Mouse (Mus musculus) mouse trophoblast stem cell (cell line): Measurements from ENCODE around the gene Tm9sf3.

ENCODE experiments used
- in situ Hi-C, 2 experiments: fragments of 300-500 bp; cut with MseI, MboI; formaldehyde crosslinking; loops; 2 replicates in 1 of 2; 3 replicates in 1 of 2; pipeline ENCODE4 v1.15.1; 2025

Gene Tm9sf3

GRCm38 (mm10) chr19:41262712-41263629 lies 826 bp downstream of the Tm9sf3 start:
- in situ Hi-C loops = no loop called here

DNA sequence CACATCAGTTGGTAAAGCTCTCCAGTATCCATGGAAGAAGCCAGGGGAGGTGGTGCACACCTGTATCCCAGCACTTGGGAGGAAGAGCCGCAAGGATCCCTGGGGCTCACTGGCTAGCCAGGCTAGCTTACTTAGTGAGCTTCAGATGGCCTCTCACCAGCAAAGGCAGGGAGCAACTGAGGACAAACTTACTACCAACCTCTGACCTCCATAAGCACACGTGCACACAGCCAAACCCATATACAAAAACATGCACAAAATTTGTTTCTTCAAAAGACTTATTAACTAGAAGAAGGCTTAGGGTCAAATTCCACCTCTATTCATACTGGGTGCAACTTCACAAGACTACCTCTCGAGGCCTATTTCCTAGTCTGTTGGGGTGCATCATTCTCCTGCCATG lies 3.1 kb downstream of the Tm9sf3 start:
- in situ Hi-C loops = no loop called here

DNA sequence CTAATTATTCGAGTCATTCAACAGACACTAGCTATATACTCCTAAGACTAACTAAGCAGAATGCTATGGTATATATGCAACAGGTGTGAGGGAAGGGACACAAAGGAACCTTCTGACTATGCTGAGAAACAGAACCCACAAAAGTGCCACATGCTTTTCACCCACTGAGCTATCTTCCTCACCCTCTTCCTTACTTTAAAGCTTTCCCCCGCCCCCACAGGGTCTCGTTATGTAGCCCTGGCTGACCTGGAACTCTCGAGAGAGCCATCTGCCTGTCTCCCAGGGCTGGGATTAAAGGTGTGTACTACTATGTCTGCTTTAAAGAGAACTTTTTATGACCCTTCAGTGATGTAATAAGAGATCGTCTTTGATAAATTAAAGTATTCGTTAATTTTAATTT lies 4.5 kb downstream of the Tm9sf3 start:
- in situ Hi-C loops = no loop called here

GRCm38 (mm10) chr19:41258707-41259106 lies 5.1 kb downstream of the Tm9sf3 start:
- in situ Hi-C loops = no loop called here

GRCm38 (mm10) chr19:41254584-41254983 lies 9.2 kb downstream of the Tm9sf3 start:
- in situ Hi-C loops = no loop called here

DNA sequence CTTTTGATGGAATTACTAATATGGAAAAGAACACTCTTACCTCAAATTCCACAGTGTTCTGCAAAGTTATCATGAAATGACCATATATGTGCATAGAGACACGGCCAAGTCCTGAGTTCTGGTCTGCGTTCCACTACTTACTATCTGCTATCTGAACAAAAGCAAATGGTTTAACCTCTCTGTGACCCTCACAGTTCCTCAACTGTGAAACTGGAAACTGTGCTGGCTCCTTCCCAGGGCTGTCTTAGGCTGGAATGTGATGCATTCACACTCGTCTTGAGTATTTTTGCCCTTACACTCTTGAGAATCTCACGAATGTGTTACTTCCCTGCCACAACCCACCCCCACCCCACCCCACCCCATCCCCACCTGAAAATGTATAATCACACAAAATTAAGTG lies 14.8 kb downstream of the Tm9sf3 start:
- in situ Hi-C loops = no loop called here

DNA sequence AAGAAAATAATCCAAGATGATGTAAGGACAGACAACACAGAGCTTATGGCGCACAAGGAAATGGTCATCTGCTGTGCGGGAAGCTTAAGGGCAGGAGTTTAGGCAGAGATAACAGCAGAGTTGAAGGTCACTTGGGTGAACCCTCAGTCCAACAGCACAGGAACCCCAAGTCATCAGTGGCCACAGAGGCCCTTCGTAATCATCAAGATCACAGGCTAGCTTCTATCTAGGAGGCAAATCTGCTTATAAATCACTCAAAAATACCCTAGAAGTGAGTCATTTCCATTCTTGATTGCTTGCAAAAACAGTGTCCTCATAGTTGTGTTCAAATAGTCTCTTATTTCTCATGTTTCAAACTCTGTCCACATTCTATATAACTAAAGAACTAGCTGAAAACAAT lies 15.5 kb downstream of the Tm9sf3 start:
- in situ Hi-C loops = no loop called here

- in situ Hi-C loops = no loop called here
These were observed 17.5 kb downstream of the Tm9sf3 start for GRCm38 (mm10) chr19:41246271-41246670.

DNA sequence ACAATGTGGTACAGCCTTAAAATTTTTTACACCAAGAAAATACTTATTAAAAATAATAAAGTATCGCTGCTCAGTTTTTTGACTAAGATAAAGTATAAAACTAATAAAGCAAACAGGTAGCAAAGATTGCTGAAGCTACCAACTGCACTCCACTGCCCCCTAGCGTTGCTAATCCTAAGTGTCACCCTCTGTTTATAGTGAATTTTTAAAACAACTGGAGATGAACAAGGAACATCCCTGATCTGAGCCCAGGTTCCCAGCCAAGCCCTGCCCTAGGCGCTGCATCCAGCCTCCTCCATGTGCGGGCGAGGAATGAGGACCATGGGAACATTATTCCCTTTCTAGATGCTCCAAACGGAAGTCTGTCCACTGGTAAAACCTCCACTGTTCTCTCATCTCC lies 19.2 kb downstream of the Tm9sf3 start:
- in situ Hi-C loops = no loop called here

GRCm38 (mm10) chr19:41241997-41242396 lies 21.8 kb downstream of the Tm9sf3 start:
- in situ Hi-C loops = no loop called here

- in situ Hi-C loops = no loop called here
These were observed 30.1 kb downstream of the Tm9sf3 start for GRCm38 (mm10) chr19:41233698-41234097.

- in situ Hi-C loops = loop anchor here in 1 of 2 experiments (10.0 kb wide), 1 partner anchor 94 kb away; no protein-coding TSS in a partner anchor
These were observed 55.5 kb downstream of the Tm9sf3 start for GRCm38 (mm10) chr19:41208326-41208725.

DNA sequence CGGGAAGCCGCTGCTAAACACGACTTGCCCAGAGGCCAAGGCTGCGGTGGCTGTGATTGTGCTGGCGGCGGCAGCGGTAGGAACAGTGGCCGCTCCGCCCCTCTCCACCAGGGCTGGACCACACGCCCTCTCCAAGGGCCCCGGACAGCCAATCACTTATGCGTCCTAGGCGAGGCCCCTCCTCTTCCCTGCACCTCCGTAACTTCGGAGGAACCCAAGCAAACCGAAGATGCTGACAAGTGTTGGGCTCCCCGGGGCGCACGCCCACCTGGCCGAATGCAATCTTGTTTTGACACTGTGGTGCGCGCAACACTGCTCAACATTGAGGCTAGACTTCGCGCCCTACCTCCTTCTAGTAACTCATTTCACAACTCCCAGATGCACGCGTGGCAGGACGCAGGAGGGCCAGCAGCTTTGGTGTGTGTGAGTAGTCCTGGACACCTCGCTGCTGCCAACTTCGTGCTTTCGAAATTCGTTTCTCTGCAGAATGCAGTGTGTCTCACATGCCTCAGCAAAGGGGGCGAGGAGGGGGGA lies 56.9 kb downstream of the Tm9sf3 start, which contains the start of gene Tll2:
Gene Tll2 (minus strand): TSS at position 25 of the 534 bp plus-strand sequence.
- in situ Hi-C loops = loop anchor here in 1 of 2 experiments (10.0 kb wide), 1 partner anchor 92 kb away; no protein-coding TSS in a partner anchor

- in situ Hi-C loops = loop anchor here in 1 of 2 experiments (10.0 kb wide), 1 partner anchor 91 kb away; no protein-coding TSS in a partner anchor
These were observed 57.6 kb downstream of the Tm9sf3 start for GRCm38 (mm10) chr19:41206041-41206810.

DNA sequence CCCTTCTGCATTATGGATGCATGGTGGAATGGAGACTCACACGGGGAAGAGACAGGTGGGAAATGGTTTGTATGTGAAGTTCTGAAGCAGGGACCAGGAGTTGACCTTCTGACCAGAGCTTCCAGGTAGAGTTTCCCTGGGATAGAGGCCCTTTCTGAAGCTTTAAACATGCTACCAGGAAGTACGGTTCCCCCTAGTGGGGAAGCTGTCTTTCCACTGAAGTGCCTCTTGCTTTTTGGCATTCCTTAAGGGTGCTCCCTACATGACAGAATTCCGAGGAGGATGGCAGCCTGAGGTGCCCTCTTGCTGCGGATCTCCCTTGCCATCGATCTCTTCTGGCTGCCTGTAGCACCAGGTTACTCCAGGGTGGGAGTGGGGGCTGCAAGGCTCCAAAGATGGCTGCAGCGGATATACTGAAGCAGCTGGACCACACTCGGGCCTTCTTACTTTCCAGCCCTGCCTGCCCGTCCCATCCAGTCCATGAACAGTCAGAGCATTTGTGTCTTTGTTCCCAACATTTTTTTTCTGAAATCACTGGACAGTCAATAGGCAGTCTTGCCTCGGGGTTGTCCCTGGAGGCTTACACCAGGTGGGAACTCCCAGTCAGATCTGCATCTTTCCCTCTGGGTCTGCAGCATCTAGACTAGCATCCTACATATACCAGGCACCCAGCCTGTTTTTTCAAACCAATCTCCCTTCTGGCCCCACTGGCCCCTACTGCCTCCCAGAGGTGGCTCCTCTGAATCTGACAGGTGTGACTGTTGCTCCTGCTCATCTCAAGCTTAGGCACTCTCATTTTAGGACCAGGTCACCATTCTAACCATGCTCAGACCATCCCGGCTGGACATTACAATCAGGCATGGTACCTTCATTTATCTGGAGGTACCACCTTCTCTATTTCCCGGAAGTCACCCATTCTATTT lies 59.4 kb downstream of the Tm9sf3 start:
- in situ Hi-C loops = loop anchor here in 1 of 2 experiments (10.0 kb wide), 1 partner anchor 90 kb away; no protein-coding TSS in a partner anchor

DNA sequence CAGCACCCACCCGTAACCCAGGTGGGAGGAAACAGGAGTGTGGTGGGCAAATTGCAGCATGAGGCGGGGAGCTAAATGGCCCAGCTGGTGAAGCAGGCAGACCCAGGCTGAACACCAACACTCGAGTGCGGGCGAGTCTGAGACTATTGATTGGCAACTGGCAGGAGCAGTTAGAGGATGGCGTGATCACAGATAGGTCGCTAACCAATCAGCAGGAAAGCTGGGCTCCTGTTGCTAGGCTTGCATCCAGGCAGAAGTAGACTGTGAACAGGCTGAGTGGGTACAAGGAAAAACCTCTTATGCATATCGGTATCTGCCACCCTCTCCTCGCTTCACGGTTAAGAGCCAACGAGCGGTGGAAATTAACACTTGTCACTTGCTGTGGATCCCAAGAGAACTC lies 66.2 kb downstream of the Tm9sf3 start:
- in situ Hi-C loops = no loop called here

GRCm38 (mm10) chr19:41193379-41193778 lies 70.4 kb downstream of the Tm9sf3 start:
- in situ Hi-C loops = no loop called here

GRCm38 (mm10) chr19:41192953-41193352 lies 70.8 kb downstream of the Tm9sf3 start:
- in situ Hi-C loops = no loop called here

GRCm38 (mm10) chr19:41191724-41192123 lies 72.1 kb downstream of the Tm9sf3 start:
- in situ Hi-C loops = no loop called here

DNA sequence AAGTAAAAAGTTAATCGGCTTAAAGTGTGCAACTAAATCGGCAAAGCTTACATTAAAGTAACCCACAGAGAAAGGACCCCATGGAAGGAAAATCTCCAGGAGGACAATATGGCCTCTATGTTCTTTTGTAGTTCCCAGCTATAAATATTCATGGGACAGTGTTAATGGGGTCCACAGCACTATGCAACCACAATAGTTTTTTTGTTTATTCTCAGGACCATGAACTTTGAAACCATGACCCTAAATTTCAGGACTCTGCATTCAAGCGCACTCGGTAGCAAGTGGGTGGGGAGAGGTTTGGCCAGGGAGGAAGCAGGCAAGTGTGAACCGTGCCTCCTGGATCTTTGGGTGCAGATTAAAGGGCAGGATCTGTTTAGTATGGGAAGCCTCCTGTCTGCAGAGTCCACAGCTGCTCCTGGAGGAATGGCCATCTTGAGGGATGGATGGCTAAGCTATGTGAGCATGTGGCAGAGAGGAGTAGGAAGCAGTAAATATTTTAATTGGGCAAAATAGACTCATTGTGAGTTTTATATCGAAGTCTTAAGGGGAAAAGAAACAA lies 72.8 kb downstream of the Tm9sf3 start:
- in situ Hi-C loops = no loop called here

DNA sequence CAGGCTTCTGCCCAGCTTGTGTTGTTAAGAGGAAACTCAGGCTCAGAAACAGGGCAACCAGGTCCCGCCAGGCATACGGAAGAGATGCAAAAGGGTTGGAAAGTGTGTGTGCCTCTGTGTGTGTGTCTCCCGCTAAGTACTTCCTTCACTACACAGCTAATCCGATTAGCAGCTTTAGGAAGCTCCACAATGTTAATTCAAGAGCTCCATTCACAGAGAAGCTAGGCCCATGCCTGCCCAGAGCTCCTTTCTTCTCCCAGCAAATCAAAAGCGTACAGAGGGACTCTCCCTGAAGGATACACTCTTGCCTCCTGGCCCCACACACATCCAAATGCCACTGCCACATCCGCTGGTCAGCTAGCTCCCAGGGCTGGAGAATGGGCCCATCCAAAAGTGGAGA lies 86.5 kb downstream of the Tm9sf3 start:
- in situ Hi-C loops = no loop called here
